Mouse (Mus musculus) v-Abl transformed pro-B cells (cell line): ENCODE data around the gene Arf1.

Source experiments
- in situ Hi-C, 2 experiments: fragments of 400-800 bp; cut with MboI; formaldehyde crosslinking; loops; one replicate each; pipeline ENCODE4 v1.15.1; 2025; ENCODE audit not compliant: unreplicated experiment in 2 of 2

The Arf1 gene

GRCm38 (mm10) chr11:59228122-59228953, at the start of gene Arf1:
Gene Arf1 (minus strand): TSS chr11:59228270.
- in situ Hi-C loops = no loop called here

DNA sequence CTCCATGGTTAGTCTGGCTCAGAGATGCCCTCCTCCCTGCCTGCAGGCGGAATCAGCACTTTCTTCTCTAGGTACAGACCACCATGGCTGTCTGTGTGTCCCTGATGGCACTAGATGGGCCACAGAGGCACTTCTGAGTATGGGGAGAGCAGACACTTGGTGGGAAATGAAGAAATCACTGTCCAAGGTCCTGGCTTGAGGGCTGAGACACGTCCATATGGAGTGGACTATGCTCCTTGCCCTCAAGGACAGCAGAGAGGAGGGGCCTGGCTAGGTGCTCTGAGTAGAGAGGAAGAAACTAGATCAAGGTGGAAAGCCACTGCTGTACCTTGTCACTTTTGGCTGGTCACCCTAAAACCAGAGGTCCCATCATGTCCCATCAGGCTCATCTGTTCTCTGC, 48.8 kb upstream of the Arf1 start:
- in situ Hi-C loops = loop anchor here in 1 of 2 experiments (5.0 to 25.0 kb wide), 2 partner anchors 35 to 865 kb away; partner anchors contain the start of gene 1810065E05Rik

GRCm38 (mm10) chr11:59274184-59274583, 46.1 kb upstream of the Arf1 start:
- in situ Hi-C loops = loop anchor here in 1 of 2 experiments (25.0 kb wide), 1 partner anchor 862 kb away; the partner anchor contains the start of gene 1810065E05Rik

DNA sequence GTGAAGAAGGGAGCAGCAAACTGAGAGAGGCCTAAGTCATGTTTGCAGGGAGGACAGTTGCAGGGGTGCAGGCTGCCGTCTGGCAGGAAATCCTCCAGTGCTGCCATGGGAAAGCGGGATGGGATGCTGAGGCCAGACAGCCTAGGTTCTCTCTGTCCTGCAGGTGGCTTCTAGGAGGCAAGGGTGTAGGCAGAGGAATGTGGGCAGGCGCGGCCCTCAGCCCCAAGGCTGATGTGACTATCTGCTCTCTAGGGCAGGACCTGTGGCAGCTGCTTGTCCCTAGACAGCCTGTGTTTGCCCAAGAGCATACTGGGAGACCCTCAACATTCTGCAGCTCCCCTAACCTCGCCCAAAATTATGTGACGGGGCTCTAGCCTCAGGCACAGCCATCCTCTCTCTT, 38.7 kb upstream of the Arf1 start:
- in situ Hi-C loops = loop anchor here in 1 of 2 experiments (25.0 kb wide), 1 partner anchor 854 kb away; the partner anchor contains the start of gene 1810065E05Rik

GRCm38 (mm10) chr11:59265154-59265813, 37.2 kb upstream of the Arf1 start:
- in situ Hi-C loops = loop anchor here in 1 of 2 experiments (25.0 kb wide), 1 partner anchor 853 kb away; the partner anchor contains the start of gene 1810065E05Rik

- in situ Hi-C loops = loop anchor here in 1 of 2 experiments (25.0 kb wide), 1 partner anchor 852 kb away; the partner anchor contains the start of gene 1810065E05Rik
Observed at GRCm38 (mm10) chr11:59264593-59264992, 36.5 kb upstream of the Arf1 start.

DNA sequence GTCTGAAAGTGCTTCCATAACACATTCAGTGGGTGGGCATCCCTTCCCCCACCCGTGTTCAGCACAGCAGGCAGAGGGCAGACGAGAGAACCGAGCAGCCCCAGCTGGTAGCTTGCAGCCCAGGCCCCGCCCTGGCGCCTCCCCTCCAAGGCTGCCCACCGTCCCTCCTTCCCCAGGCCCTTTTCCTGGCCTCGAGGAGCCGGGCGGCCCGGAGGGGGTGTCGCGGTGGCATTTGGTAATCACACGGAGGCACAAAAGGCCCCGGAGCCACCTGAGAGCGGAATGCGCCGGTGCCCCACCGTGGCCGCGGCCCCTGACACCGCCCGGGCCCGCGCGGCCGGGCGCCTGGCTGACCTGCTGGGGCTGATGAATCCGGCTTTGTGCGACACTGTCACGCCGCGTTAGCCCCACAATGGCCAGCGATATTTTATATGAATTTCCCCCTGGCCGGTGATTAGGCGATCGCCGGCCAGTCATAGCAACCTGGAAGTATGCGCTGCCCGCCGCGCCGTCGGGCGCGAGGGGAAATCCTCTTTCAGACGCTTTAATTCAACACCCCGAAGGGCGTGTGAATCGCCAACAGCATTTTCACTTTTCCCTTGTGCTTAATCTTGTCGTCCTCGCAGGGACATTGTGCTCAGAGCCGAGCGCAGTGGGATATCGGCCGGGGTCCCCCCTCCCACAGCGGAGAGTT, 35.9 kb upstream of the Arf1 start:
- in situ Hi-C loops = loop anchor here in 1 of 2 experiments (25.0 kb wide), 1 partner anchor 852 kb away; the partner anchor contains the start of gene 1810065E05Rik

DNA sequence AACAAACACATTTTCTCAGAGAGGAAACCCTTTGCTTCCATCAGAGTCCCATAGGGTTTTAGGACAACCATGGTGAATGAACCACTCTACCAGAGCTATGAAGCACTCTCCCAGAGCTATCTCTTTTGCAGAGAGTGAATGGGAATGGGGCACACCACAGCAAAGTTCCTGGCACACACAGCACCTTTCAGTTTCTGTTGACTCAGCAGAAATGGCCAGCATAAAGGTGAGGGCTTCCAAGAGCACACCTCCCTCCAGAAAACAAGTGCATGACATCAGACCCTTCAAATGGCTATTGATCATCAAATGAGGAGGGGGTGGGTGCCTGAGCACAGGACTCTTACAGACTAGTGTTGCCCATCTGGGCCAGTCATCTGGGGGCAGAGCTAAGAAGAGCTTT, 34.2 kb upstream of the Arf1 start:
- in situ Hi-C loops = loop anchor here in 1 of 2 experiments (25.0 kb wide), 1 partner anchor 850 kb away; the partner anchor contains the start of gene 1810065E05Rik

DNA sequence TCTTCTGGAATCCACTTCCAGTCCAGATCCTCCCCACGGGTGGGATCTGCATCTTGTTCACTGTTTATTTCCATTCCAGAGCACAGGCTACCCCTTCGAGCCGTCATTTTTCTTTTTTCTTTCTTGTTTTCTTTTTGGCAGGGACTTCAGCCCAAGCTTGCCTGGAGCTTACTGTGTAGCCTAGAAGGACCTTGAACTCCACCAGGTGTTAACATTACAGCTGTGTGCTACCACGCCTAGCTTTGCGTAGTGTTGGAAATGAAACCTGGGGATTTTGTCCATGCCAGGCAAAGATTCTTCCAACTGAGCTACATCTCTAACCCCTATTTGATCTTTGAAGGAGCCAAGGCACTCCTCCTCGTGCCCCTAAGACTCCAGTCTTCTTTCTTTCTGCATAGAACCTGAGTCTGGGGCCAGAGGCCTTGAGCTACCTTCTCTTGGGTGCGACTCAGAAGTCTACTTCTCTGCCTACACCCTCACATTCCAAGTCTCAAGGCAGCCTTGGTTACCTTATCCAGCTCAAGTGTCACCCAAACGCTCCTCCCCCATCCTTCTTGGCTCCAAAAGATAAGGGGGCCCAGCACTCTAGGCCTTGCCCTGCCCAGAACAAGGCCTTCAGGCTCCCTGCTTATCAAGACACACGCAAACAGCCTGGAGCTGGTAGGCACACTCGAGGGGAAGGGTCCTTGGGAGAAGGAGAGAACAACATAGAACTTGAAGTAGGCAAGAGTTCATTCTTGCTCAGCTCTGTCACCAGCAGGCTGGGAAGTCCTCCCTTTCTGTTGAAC, 32.8 kb upstream of the Arf1 start:
- in situ Hi-C loops = loop anchor here in 1 of 2 experiments (25.0 kb wide), 1 partner anchor 849 kb away; the partner anchor contains the start of gene 1810065E05Rik

GRCm38 (mm10) chr11:59259647-59260046, 31.6 kb upstream of the Arf1 start:
- in situ Hi-C loops = loop anchor here in 1 of 2 experiments (25.0 kb wide), 1 partner anchor 847 kb away; the partner anchor contains the start of gene 1810065E05Rik

DNA sequence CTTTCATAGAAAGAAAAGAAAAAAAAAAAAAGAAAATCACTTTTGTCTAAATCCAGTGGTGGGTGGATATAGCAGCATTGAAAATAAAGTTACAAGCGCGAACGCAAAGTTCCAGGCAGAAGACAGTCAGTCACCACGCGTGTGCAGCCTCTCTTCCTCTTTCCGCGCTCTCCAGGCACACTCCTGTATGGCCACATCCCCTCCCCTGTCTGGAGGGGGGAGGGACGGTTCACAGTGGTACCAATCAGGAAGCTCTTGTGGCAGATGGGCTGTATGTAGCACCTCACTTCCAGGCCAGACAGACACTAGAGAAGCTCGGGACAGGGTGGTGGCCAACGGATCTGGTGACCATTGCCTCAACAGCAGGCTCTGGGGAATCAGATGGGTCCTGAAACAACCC, 20.0 kb upstream of the Arf1 start:
- in situ Hi-C loops = no loop called here

DNA sequence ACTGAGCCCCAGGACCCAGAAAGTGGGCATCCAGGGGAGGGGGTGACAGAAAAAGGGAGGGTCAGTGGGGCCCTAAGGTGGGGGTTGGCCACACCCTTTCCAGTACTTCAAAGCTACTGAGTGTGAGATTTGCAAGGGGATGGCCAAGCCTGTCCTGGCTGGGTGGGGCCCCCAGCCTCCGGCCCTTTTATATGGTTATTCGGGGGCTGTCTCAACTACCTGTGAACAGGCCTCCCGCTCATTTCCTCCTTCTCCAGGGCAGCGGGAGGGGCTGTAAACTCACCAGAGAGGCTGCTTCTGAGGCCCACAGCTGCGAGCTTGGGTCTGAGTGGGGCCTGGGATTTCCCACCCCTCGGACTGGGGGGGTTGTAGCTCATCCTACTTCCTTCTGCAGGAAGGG, 15.8 kb upstream of the Arf1 start:
- in situ Hi-C loops = loop anchor here in 1 of 2 experiments (5.0 kb wide), 1 partner anchor 33 kb away; no protein-coding TSS in a partner anchor

- in situ Hi-C loops = loop anchor here in 1 of 2 experiments (5.0 kb wide), 1 partner anchor 35 kb away; no protein-coding TSS in a partner anchor
Observed at GRCm38 (mm10) chr11:59241841-59242240, 13.8 kb upstream of the Arf1 start.

- in situ Hi-C loops = loop anchor here in 1 of 2 experiments (5.0 kb wide), 1 partner anchor 38 kb away; no protein-coding TSS in a partner anchor
Observed at GRCm38 (mm10) chr11:59239796-59240195, 11.7 kb upstream of the Arf1 start.

DNA sequence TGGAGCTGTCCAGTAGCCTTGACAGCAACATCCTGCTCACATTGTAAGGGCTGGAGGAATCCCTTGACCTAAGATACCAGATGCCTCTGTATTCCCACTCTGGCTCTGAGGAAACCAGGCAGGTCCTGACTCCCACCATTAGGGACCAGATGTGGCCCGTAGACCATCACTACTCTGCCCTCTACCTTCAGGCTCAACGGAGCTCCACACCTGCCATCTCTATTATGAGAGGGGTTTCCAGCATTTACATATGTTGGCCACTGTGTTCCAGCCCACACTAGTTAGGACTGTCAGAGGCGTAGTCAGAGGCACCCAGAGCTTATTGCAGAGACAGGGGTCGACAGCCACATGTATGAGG, 11.3 kb upstream of the Arf1 start:
- in situ Hi-C loops = no loop called here

- in situ Hi-C loops = no loop called here
Observed at GRCm38 (mm10) chr11:59238525-59239427, 10.7 kb upstream of the Arf1 start.

- in situ Hi-C loops = loop anchor here in 1 of 2 experiments (5.0 kb wide), 1 partner anchor 65 kb away; no protein-coding TSS in a partner anchor
Observed at GRCm38 (mm10) chr11:59232797-59233196, 4.7 kb upstream of the Arf1 start.

GRCm38 (mm10) chr11:59230144-59230760, 2.2 kb upstream of the Arf1 start:
- in situ Hi-C loops = loop anchor here in 1 of 2 experiments (5.0 kb wide), 1 partner anchor 67 kb away; no protein-coding TSS in a partner anchor
